Mouse (Mus musculus): ENCODE data around the gene Ppp1r26.

The Ppp1r26 gene

GRCm38 (mm10) chr2:28502987-28503386 is 56.4 kb downstream of the Ppp1r26 start:
- no peak for DNase-seq

GRCm38 (mm10) chr2:28504676-28505075 is 58.1 kb downstream of the Ppp1r26 start:
- DNase-seq: no peak
